Mouse (Mus musculus) frontal cortex, postnatal 25 days (tissue): ENCODE measurements around the gene Lrrc55.

Source experiments
- DNase-seq, 2 experiments: peaks; one replicate each; pipeline ENCODE4 v3.0.0; 2022; ENCODE audit warnings: low spot score in 2 of 2

Gene Lrrc55

GRCm38 (mm10) chr2:85132204-85132603 lies 64.8 kb downstream of the Lrrc55 start:
- no peak for DNase-seq

GRCm38 (mm10) chr2:85131724-85132123 lies 65.3 kb downstream of the Lrrc55 start:
- DNase-seq = no peak

GRCm38 (mm10) chr2:85131226-85131625 lies 65.8 kb downstream of the Lrrc55 start:
- DNase-seq = no peak

- DNase-seq = no peak
Measured at GRCm38 (mm10) chr2:85129496-85129971, 67.5 kb downstream of the Lrrc55 start.

- peak; percentile 68 to 70 for DNase-seq
Measured at GRCm38 (mm10) chr2:85123869-85124535, 73.0 kb downstream of the Lrrc55 start.

GRCm38 (mm10) chr2:85123187-85123868 lies 73.7 kb downstream of the Lrrc55 start:
- peak in 1 of 2 experiments; percentile 36 for DNase-seq
